Mouse (Mus musculus): ENCODE measurements around the gene Scamp2.
A peak's percentile ranks its signal among the peaks of the same experiment; 100 is the strongest.

The Scamp2 gene

GRCm38 (mm10) chr9:57594174-57594509 is 33.4 kb downstream of the Scamp2 start:
- DNase-seq (ENCODE audit: low spot score): no peak

GRCm38 (mm10) chr9:57597265-57597664 is 36.5 kb downstream of the Scamp2 start:
- no peak for DNase-seq (ENCODE audit: low spot score)

GRCm38 (mm10) chr9:57597929-57598382 is 37.2 kb downstream of the Scamp2 start:
- DNase-seq (ENCODE audit: low spot score): no peak

GRCm38 (mm10) chr9:57598851-57599563 is 38.3 kb downstream of the Scamp2 start:
- no peak for DNase-seq (ENCODE audit: low spot score)

- DNase-seq (ENCODE audit: low spot score): peak; percentile 33
These were observed 40.0 kb downstream of the Scamp2 start for GRCm38 (mm10) chr9:57600620-57601352.

GRCm38 (mm10) chr9:57601353-57601706 is 40.6 kb downstream of the Scamp2 start:
- DNase-seq (ENCODE audit: low spot score): no peak

- DNase-seq (ENCODE audit: low spot score): no peak
These were observed 41.4 kb downstream of the Scamp2 start for GRCm38 (mm10) chr9:57602098-57602497.

GRCm38 (mm10) chr9:57604875-57605274 is 44.1 kb downstream of the Scamp2 start:
- no peak for DNase-seq (ENCODE audit: low spot score)

- DNase-seq (ENCODE audit: low spot score): no peak
These were observed 44.8 kb downstream of the Scamp2 start for GRCm38 (mm10) chr9:57605503-57605902.

- no peak for DNase-seq (ENCODE audit: low spot score)
These were observed 45.6 kb downstream of the Scamp2 start, which contains the start of gene Cplx3 for GRCm38 (mm10) chr9:57606139-57606851. TSS of gene Cplx3 (minus strand) at chr9:57606281.

GRCm38 (mm10) chr9:57609803-57610202 is 49.1 kb downstream of the Scamp2 start:
- DNase-seq (ENCODE audit: low spot score): no peak

- DNase-seq (ENCODE audit: low spot score): no peak
These were observed 49.6 kb downstream of the Scamp2 start for GRCm38 (mm10) chr9:57610359-57610826.

GRCm38 (mm10) chr9:57612587-57612986 is 51.8 kb downstream of the Scamp2 start:
- no peak for DNase-seq (ENCODE audit: low spot score)

- no peak for DNase-seq (ENCODE audit: low spot score)
These were observed 53.2 kb downstream of the Scamp2 start for GRCm38 (mm10) chr9:57613975-57614374.

- DNase-seq (ENCODE audit: low spot score): no peak
These were observed 54.0 kb downstream of the Scamp2 start for GRCm38 (mm10) chr9:57614786-57615185.

GRCm38 (mm10) chr9:57617556-57618169 is 56.9 kb downstream of the Scamp2 start:
- DNase-seq (ENCODE audit: low spot score): no peak

- no peak for DNase-seq (ENCODE audit: low spot score)
These were observed 58.1 kb downstream of the Scamp2 start for GRCm38 (mm10) chr9:57618854-57619253.

- DNase-seq (ENCODE audit: low spot score): no peak
These were observed 59.9 kb downstream of the Scamp2 start, which contains the start of gene Lman1l for GRCm38 (mm10) chr9:57620674-57621073. TSS of gene Lman1l (minus strand) at chr9:57620774.

GRCm38 (mm10) chr9:57624295-57624694 is 63.6 kb downstream of the Scamp2 start:
- no peak for DNase-seq (ENCODE audit: low spot score)

- DNase-seq (ENCODE audit: low spot score): no peak
These were observed 65.1 kb downstream of the Scamp2 start for GRCm38 (mm10) chr9:57625674-57626500.

GRCm38 (mm10) chr9:57627191-57627590 is 66.4 kb downstream of the Scamp2 start:
- DNase-seq (ENCODE audit: low spot score): no peak

Measured in c-Kit-positive CD71-positive TER-119-positive erythroid progenitor cells, embryonic 14.5 days (primary cell).